Mouse (Mus musculus) MEL (cell line): ENCODE data around the gene Sergef.

ENCODE experiments used
- CTCF ChIP-seq, 3 experiments: IDR thresholded peaks in 2 of 3; conservative IDR thresholded peaks in 1 of 3; 2 replicates each; pipeline ENCODE4 v1.5.1; 2011 to 2012; ENCODE audit warnings: low read length in 3 of 3, low read depth in 2 of 3, mild to moderate bottlenecking in 2 of 3, improper control_type of control experiment in 1 of 3, inconsistent platforms in 1 of 3, mixed read lengths in 1 of 3, moderate library complexity in 1 of 3; ENCODE audit not compliant: control insufficient read depth in 1 of 3, insufficient read depth in 1 of 3, poor library complexity in 1 of 3, severe bottlenecking in 1 of 3
- ELF1 ChIP-seq: IDR thresholded peaks from 2 replicates; pipeline ENCODE4 v1.6.1; 2014; ENCODE audit warnings: low read depth, mild to moderate bottlenecking, inconsistent platforms, low read length, improper control_type of control experiment, moderate library complexity
- KAT2A ChIP-seq: conservative IDR thresholded peaks from 2 replicates; pipeline ENCODE4 v1.6.1; 2012; ENCODE audit warnings: low read depth, low read length, improper control_type of control experiment, inconsistent platforms
- POLR2A ChIP-seq, 2 experiments: IDR thresholded peaks; 2 replicates each; pipeline ENCODE4 v1.6.1; 2011 to 2012; ENCODE audit warnings: low read length in 2 of 2, mild to moderate bottlenecking in 2 of 2, control low read depth in 1 of 2, improper control_type of control experiment in 1 of 2, low read depth in 1 of 2, moderate library complexity in 1 of 2; ENCODE audit not compliant: control insufficient read depth in 1 of 2, insufficient read depth in 1 of 2, poor library complexity in 1 of 2
- POLR2AphosphoS2 ChIP-seq: IDR thresholded peaks from 2 replicates; pipeline ENCODE4 v1.6.1; 2011; ENCODE audit warnings: low read length, improper control_type of control experiment
- ZC3H11A ChIP-seq: IDR thresholded peaks from 2 replicates; pipeline ENCODE4 v1.6.1; 2012; ENCODE audit warnings: low read depth, mild to moderate bottlenecking, inconsistent platforms, low read length, improper control_type of control experiment
- ZNF384 ChIP-seq: IDR thresholded peaks from 2 replicates; pipeline ENCODE4 v1.6.1; 2012; ENCODE audit warnings: low read depth, mild to moderate bottlenecking, inconsistent platforms, low read length, improper control_type of control experiment

DNA sequence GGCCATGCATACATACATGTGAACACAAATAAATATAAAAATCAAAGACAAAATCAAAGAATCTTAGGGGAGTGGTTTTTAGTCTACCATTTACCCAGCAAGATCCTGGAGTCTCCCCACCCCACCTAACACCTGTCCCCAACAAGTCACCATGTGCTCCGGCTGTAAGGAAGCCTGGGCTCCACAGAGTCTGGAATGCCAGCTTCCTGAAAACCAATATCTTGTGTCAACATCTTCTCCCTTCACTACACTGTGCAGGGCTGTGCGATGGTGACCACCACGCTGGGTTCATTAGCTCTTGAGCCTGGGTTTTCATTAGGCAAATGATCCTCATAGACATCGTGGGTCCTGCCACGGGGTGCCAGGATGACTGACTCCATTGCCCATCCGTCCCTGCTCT, 155.4 kb downstream of the Sergef start:
- TF ChIP-seq ZC3H11A: no peak
- TF ChIP-seq CTCF (IDR thresholded peaks at IDR 0.05 in 2 of 3, conservative IDR thresholded peaks at IDR 0.05 in 1 of 3; ENCODE audit: control insufficient read depth in 1 of 3, insufficient read depth in 1 of 3, low read depth in 2 of 3, low read length in 3 of 3, poor library complexity in 1 of 3, severe bottlenecking in 1 of 3): no peak
- no peak for TF ChIP-seq ZNF384
- no peak for TF ChIP-seq KAT2A
- TF ChIP-seq ELF1: no peak
- TF ChIP-seq POLR2A (IDR thresholded peaks at IDR 0.05; ENCODE audit: control insufficient read depth in 1 of 2, insufficient read depth in 1 of 2, low read depth in 1 of 2, low read length in 2 of 2, poor library complexity in 1 of 2): no peak
- TF ChIP-seq POLR2AphosphoS2: no peak
